Mouse (Mus musculus): Measurements from ENCODE around the gene Olfr954. TPM values are rescaled to one million over a fixed set of nuclear protein-coding genes. Genes with fewer than 3 reads are reported as not detected.

Gene Olfr954
- total RNA-seq (2023): not detected

GRCm38 (mm10) chr9:39456401-39456800, at the start of gene Olfr954:
Gene Olfr954 (plus strand): TSS chr9:39456701.

GRCm38 (mm10) chr9:39427048-39427447, 29.5 kb upstream of the Olfr954 start, which contains the start of gene Olfr952:
Gene Olfr952 (minus strand): TSS chr9:39427148.

GRCm38 (mm10) chr9:39471844-39472243, 15.3 kb downstream of the Olfr954 start, which contains the start of gene Olfr955:
Gene Olfr955 (minus strand): TSS chr9:39471944.

GRCm38 (mm10) chr9:39493895-39494294, 37.4 kb downstream of the Olfr954 start, which contains the start of gene Olfr44:
Gene Olfr44 (minus strand): TSS chr9:39493995.

Other genes with a start within 250 kb of the Olfr954 start
- gene Olfr1537, start 206.7 kb upstream of the Olfr954 start, total RNA-seq (2023): not detected
- gene Olfr945, start 179.9 kb upstream of the Olfr954 start, total RNA-seq (2023): not detected
- not detected for gene Olfr948, start 130.7 kb upstream of the Olfr954 start, total RNA-seq (2023)
- not detected for gene Olfr951, start 69.3 kb upstream of the Olfr954 start, total RNA-seq (2023)
- gene Olfr952, start 29.6 kb upstream of the Olfr954 start, total RNA-seq (2023): not detected
- gene Olfr955, start 15.2 kb downstream of the Olfr954 start, total RNA-seq (2023): not detected
- gene Olfr44, start 37.3 kb downstream of the Olfr954 start, total RNA-seq (2023): not detected
- not detected for gene Olfr957, start 59.1 kb downstream of the Olfr954 start, total RNA-seq (2023)
- not detected for gene Olfr958, start 97.4 kb downstream of the Olfr954 start, total RNA-seq (2023)
- gene Olfr959, start 118.9 kb downstream of the Olfr954 start, total RNA-seq (2023): not detected
- 0.21 TPM for gene AW551984, start 147.7 kb downstream of the Olfr954 start, total RNA-seq (2023)
- not detected for gene Olfr148, start 154.0 kb downstream of the Olfr954 start, total RNA-seq (2023)
- not detected for gene Olfr960, start 164.7 kb downstream of the Olfr954 start, total RNA-seq (2023)
- gene Olfr961, start 188.4 kb downstream of the Olfr954 start, total RNA-seq (2023): not detected
- not detected for gene Olfr963, start 210.5 kb downstream of the Olfr954 start, total RNA-seq (2023)

All from CD4-positive naive resting alpha-beta T cell, adult 57 days (primary cell).